Mouse (Mus musculus) thymus, postnatal 10 days (tissue): Measurements from ENCODE around the gene Acox1.

Source experiments
- DNase-seq, 2 experiments: peaks; one replicate each; pipeline ENCODE4 v3.0.0; 2021; ENCODE audit warnings: low spot score in 2 of 2

Acox1 gene

GRCm38 (mm10) chr11:116198639-116199531 is at the start of gene Acox1, which contains the start of gene Ten1:
Gene Acox1 (minus strand): TSS chr11:116199045.
Gene Ten1 (plus strand): TSS chr11:116198855.
- DNase-seq, result peak; percentile 92 to 94

DNA sequence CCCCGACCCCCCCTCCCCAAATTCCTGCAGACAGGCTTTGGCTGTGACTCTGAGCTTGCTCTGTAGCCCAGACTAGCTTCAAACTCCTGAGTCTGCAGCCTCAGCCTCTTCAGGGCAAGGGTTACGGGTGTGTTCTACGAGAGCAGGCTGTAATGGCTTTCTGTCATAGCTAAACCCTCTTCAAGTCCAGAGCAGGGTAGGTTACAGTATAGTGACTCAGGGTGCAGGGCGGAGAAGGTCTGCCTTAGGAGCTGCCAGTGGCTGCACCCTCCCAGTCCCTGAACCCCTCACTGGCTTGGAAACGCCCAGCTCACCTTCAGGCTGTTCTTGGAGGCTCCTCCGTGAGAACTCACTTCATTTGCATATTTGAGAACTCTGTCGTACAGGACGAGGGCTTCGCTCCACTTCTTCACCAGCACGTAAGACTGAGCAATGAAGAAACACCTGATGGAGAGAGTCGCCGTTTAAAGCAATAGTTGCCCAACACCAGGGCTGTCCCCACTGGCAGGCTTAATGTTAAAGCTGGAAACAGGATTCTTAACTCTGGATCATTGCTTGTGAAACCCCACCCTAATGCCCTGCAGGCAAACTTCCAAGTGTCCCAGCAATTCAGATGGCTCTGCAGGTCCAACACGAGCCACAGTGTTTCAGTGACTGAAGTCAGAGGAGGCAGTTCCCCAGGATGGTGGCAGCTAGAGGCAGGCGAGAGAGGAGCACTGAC is 48.8 kb upstream of the Acox1 start:
- DNase-seq, result no peak

- no peak for DNase-seq
These were observed 46.8 kb upstream of the Acox1 start for GRCm38 (mm10) chr11:116245616-116246015.

- DNase-seq, result no peak
These were observed 45.7 kb upstream of the Acox1 start for GRCm38 (mm10) chr11:116244580-116244979.

DNA sequence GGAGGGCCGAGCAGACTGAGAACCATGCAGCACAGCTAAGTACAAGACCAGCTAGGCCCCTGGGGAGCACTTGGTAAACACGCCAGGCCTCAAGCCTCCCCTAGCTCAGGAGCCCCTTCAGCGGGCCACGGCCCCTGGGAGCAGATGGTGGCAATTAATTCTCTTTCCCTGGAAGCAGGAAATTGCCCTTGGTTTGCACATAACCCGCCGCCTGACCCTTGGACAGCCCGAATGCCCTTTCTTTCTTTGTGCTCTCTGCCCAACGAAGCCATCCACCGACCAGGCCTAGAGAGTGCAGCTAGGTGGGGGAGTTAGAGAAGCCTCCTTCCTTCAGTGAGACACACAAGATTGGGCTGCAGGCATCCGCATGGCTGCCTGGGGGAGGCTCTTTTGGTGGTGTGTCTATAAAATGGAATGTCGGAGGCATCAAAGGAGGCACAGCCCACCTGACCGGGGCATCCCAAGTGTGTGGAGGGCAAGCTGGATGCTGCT is 42.9 kb upstream of the Acox1 start:
- DNase-seq, result no peak

DNA sequence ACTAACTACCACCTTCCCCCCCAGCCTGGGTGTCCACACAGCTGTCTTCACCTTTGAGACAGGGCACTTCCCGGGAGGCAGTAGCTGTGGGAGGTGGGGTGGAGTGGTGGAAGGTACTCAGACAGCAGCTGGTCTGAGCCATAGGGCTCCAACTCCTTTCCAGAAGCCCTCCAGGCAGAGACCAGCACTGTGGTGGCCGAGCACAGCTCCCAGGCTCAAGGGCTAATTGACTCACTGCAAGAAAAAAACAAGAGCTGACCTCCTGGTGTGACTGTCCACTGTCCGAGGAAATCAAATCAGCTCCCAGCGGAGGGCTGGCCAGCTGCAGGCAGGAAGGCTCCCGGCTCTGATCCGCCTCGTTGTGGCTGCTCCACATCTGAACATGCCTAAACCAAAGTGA is 41.0 kb upstream of the Acox1 start:
- no peak for DNase-seq

GRCm38 (mm10) chr11:116237742-116238395 is 39.0 kb upstream of the Acox1 start, which contains the start of gene Evpl:
Gene Evpl (minus strand): TSS chr11:116238077.
- DNase-seq, result peak; percentile 68 to 71

DNA sequence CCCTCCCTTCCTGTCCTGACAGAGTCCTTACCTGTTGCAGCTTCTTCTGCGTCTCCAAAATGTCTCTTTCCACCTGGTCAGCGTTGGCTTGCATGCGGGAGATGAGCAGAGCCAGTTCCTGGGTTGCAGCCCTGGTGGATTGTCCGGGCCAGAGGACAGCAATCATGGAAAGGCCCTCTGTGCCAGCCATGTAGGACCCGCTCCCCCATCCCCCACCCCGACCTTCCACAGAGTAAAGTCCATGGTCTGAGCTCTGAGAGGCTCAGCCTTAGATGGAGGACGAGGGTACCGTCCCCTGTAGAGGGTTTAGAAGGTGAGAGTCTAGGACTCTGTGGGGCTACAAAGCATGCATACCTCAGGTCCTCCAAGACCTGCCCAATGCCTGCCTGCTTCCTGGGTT is 36.1 kb upstream of the Acox1 start:
- no peak for DNase-seq

- DNase-seq, result no peak
These were observed 33.6 kb upstream of the Acox1 start for GRCm38 (mm10) chr11:116232427-116232826.

DNA sequence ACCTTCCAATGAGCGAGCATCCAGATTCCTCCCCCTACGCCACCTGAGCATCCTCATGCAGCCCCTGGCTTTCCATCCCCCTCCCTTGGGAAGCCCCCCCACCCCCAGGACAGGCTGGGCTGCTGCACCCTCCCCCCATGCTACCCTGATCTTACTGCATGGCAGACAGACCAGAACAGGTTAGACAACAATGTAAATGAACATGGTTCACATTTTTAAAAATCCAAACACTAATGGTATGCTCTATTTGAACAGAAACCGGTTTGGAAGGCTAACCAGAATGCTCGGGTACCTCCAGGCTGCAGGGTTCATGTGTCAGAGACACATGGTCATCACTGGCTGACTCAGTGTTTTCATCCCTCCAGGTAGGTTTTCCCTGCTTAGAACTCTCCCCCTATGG is 29.9 kb upstream of the Acox1 start:
- no peak for DNase-seq

- peak; percentile 65 to 93 for DNase-seq
These were observed 27.6 kb upstream of the Acox1 start for GRCm38 (mm10) chr11:116226414-116226813.

DNA sequence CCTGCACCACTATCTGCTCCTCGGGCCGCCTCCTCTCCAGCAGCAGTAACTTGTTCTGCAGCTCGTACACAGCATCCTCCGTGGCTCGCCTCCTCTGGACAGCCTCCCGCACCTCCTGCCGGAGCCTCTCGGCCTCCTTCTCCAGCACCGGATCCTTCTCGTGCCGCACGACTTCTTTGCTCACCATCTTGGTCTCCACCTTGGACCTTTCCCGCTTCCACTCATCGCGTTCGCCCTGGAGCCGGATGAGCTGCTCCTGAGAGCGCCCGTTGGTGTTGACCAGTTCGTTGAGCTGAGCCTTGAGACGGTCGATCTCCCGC is 23.9 kb upstream of the Acox1 start:
- no peak for DNase-seq

DNA sequence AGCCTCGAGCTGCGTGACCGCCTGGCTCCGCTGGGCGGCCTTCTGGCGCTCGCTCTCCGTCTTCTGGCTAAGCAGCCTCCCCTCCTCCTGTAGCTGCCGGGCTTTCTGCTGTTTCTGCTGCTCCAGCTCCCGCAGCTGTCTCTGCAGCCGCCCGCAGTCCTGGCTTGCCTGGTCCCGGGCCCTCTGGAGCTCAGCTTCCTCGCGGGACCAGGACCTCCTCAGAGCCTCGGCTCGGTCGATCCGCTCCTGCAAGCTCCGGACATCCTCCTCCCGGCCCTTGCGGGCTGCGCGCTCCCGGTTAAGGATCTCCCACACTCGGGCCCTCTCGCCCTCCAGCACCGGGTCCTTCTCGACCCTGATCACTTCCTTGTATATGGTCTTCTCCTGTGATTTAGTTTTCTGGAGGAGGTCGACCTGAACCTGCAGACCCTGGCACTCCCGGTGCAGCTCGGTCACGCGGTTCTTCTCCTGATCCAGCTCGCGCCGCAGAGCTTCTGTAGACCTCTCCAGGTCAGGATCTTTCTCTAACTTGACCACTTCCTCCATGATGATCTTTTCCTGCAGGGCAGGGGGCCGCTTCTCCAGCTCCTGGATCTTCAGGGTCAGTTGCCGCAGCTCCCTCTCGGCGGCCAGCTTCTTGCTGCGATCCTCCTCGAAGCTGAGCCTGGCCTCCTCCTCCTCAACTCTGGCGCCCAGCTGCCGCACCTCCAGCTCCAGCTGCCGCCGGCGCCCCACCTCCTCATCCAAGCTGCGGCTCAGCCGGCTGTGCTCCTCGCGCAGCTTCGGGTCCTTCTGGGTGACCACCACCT is 23.3 kb upstream of the Acox1 start:
- no peak for DNase-seq

DNA sequence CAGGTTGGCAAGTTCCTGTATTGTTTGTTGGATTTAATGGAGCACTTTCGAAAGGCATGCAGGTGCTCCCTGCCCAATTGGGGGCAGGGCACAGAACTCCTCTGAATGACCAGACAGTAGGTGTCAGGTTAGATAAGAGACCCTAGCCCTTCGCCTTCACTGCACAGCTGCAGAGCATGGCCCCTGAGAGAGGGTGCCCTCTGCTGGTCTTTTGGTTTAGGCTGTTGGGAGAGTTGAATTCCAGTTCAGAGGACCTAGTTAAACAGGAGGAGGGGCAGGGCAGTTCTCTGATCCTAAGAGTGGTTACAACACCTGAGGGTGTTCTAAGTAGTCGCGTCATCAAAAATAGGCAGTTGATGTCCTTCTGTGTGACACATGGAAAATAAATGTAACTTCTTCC is 21.0 kb upstream of the Acox1 start:
- peak; percentile 41 to 75 for DNase-seq

DNA sequence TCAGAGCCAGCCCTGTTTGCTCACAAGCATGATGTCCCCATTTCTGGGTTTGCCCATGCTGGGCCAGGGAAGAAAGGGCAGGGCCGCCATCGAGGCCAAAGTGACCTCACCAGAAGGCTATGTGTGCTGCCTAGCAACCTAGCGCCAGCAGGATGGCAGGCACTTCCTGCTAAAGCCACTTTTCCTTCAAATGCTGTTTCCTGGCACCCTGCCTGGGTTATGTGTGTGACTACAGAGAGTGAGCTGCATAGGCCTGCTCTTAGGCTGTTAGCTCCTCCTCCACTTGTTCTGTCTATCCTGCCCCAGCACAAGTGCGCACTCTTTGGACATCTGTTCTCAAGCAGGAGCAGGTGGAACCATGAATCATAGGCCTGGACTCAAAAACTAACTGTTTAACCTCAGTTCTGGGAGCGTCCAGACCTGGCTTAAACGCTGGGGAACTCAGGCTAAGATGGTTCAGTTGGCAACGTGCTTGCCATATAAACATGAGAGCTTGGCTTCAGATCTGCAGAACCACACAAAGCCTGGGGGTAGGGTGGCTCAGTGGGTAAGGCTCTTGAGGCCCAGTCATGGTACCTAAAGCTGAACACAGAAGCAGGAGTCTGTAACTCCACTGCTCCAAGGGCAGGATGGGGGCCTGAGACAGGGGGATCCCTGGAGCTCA is 20.0 kb upstream of the Acox1 start:
- DNase-seq, result no peak

DNA sequence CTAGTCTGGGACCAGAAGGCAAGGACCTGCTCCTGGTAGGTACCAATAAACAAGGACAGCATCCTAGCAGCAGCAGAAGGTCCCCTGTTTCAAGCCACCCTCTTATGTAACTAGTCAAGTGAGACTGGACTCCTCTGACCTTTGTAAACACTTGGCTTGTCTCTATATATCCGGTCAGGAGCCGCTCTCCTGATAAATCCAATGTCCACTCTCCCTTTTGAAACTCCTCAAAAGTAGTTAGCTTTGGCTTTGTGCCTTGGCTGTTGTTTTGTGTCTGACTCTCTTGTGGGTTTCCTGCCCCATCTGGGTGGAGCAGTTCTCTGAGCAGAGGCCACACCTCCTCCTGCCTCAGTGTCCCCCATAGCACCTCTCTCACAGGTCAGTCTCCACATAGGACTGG is 19.4 kb upstream of the Acox1 start:
- no peak for DNase-seq

- DNase-seq, result no peak
These were observed 17.7 kb upstream of the Acox1 start for GRCm38 (mm10) chr11:116216549-116216948.

DNA sequence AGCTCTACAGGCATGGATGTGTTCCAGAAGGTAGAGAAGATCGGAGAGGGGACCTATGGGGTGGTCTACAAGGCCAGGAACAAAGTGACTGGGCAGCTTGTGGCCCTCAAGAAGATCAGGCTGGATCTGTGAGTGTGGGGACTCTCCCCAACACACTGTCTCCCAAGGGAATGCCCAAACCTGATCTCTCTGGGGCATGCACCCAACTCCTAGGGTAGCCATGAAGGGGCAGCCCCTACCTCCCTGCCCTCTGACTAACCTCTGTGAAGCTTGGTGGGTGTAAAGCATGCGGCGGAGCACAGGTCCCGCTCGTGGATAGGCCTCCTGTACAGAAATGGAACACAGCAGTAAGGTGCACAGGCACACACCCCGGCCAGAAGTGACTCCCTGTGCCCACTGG is 17.1 kb upstream of the Acox1 start:
- no peak for DNase-seq

DNA sequence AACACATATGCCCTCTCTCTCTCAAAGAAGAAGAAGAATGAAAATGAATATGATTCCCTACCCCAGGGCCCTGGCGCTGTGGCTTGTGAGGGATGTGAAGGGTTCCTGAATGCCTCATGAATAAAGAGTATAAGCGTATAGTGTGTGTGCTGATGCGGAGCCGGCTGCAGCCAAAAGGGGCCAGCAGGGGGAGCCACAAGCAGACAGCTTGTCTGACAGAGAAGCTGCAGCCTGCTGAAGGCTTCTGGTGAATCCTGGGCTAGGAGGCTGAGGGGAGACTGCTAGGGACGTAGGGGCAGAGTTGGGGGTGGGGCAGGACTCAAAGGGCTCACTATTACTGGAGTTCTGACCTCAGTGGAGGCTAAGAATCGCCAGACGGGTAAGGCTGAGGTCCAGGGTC is 16.3 kb upstream of the Acox1 start:
- DNase-seq, result peak in 1 of 2 experiments; percentile 44

DNA sequence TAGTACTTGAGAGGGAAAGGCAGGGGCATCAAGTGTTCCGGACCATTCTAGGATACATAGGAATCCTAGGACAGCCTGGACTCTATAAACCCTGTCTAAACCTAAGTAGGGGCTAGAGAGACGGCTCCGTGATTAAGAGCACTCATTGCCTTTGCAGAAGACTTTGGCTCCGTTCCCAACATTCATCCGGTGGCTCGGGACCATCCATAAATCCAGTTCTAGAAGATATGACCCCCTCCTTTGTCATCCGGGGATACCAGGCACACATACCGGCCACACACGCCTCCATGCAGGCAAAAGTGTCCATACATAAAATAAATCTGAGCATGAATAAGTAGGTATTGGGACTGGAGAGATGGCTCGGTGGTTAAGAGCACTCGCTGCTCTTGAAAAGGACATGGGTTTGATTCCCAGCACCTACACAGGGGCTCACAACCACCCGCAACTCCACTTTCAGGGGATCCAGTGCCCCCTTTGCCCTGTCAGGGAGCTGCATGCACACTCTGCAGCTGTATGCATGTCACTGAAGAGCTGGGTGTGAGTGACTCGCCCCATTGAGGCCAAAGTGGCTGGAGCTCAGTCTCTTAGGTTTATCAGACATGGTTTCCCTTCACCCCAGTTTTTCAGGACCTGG is 15.1 kb upstream of the Acox1 start:
- no peak for DNase-seq
